Mouse (Mus musculus) left cerebral cortex, adult 18-20 months (tissue): Measurements from ENCODE around the gene Rapgefl1. TPM values are rescaled to one million over a fixed set of nuclear protein-coding genes. Genes with fewer than 3 reads are reported as not detected.

Experiments
- DNase-seq, 2 experiments: peaks; one replicate each; pipeline ENCODE4 v3.0.0; 2021 to 2022; ENCODE audit warnings: low spot score in 2 of 2, mixed read lengths in 1 of 2
- total RNA-seq, 2 experiments: library from RNA; stranded (reverse); gene quantifications; 2 replicates each; pipeline ENCODE4 v1.2.3; 2021

The Rapgefl1 gene
- total RNA-seq, 2 experiments from 2014 or later: 133 to 139 TPM

DNA sequence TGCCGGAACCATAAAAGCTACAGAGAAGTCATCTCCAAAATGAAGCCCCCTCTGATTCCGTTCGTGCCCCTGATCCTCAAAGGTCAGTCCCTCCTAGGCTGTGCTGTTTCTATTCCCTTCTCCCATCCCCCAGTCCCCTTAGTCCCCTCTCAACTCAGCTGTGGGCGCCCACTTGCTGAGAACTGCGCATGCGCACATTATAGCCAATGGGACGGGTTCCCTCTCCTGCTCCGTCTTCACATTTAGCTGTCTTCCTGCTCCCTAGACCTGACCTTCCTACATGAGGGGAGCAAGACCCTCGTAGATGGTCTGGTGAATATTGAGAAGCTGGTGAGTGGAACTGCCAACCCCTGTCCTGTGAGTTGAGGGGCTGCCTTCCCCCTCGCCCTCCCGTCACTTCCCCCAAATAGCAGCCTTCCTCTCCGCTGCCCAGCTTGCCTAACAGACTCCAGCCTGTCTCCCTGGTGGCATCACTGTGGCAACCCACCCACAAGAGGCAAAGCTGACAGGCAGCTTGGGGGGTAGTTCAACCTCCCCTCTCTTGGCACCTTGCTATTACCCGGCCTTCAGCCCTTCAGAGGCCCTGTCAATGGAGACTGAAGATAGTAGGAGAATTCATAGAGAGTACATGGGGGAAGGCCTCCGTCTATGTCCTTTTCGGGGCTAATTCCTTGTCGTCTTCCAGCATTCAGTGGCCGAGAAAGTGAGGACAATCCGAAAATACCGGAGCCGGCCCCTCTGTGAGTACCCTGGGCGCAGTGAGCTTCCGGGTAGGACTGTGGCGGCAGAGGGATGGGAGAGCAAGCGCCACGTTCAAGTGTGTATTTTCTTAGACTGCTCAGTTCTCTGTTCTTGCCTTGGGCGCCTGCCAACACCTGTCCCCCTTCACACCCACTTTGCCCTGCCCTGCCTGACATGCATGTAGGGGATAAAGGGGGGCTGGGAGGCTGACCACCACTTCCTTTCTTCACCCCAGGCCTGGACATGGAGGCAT lies 13.8 kb downstream of the Rapgefl1 start:
- DNase-seq: no peak

- DNase-seq: no peak
These were observed 17.5 kb downstream of the Rapgefl1 start for GRCm38 (mm10) chr11:98854116-98854515.

- no peak for DNase-seq
These were observed 18.1 kb downstream of the Rapgefl1 start for GRCm38 (mm10) chr11:98854659-98855058.

DNA sequence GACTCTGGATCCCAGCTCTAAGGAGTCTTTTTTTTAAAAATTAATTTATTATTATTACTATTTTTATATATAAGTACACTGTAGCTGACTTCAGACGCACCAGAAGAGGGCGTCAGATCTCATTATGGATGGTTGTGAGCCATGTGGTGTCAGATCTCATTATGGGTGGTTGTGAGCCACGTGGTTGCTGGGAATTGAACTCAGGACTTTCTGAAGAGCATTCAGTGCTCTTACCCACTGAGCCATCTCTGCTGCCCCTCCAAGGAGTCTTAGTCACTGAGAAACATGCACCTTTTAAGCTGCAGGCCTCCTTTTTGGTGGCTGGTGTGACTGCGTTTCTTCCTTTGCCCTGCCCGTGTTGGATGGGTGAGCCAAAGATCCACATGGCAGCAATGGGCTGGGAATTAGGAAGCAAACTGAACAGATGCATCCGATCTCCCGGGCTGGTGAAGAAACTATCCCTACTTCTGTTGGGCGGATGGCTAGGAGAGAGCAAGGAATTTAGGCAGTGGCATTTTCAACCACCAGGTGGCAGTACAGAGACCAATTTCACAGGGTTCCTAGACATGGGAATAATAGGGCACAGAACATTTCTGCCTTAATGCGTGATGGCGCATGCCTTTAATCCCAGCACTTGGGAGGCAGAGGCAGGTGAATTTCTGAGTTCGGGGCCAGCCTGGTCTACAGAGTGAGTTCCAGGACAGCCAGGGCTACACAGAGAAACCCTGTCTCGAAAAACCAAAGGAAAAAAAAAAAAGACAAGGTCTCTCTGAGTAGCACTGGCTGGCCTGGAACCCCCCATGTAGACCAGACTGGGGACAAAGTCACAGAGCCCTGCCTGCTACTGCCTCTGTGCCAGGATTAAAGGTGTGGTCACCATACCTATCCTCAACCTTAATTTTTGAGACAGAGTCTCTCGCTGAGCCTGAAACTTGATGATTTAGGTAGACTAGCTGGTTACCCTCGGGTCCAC lies 22.5 kb downstream of the Rapgefl1 start:
- peak; percentile 90 to 95 for DNase-seq

GRCm38 (mm10) chr11:98863028-98863750 lies 26.6 kb downstream of the Rapgefl1 start, which contains the start of gene Wipf2:
Gene Wipf2, plus strand, starts transcription at chr11:98863638.
- peak; percentile 96 to 97 for DNase-seq

DNA sequence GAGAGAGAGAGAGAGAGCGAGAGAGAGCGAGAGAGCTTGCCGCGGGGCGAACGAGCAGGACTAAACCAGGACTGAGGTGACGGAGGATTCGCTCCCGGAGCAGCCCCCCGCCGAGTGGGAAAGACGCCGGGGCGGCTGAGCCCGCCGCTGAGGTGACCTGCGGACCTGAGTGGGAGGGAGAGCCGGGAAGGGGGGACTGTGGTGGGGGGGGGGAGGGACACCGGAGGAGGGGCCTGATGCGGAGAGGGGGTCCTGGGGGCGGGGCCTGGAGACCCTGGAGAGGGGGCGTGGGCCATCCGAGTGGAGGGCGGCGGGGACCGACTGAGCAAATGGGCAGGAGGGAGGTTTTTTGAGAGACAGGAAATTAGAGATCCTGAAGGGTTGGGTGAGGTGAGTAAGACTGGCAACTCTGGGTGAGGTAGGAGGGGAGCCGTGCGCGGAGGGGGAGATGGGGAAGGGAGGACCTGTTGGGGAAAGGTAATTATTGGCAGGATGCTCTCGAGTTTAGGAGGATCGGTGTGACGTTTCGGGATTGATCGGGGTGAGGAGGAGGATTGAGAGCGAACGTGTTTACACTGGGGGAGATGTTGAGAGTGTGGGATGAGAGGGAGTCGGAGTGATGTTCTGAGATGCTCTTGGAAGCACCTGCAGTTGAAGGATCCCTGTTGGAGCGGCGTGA lies 27.3 kb downstream of the Rapgefl1 start:
- DNase-seq: peak in 1 of 2 experiments; percentile 49

- no peak for DNase-seq
These were observed 30.7 kb downstream of the Rapgefl1 start for GRCm38 (mm10) chr11:98867293-98867692.

DNA sequence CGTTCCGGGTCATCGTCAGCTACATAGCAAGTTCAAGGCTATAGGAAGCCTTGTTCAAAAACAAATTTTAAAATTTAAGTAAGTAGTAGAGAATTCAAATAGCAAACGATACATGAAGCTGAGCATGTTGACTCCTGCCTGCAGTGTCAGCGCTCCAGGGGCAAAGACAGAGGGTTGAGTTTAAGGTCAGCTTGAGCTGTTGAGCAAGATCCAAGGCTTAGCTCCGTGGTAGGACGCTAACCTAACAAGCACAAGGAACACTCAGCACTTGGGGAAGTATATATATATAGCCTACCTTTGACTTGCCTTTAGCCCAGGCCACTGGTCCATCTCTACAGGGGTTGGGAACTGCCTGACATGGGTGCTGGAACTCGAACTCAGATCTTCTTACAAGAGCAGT lies 33.3 kb downstream of the Rapgefl1 start:
- DNase-seq: no peak

- no peak for DNase-seq
These were observed 34.2 kb downstream of the Rapgefl1 start for GRCm38 (mm10) chr11:98870791-98871190.

DNA sequence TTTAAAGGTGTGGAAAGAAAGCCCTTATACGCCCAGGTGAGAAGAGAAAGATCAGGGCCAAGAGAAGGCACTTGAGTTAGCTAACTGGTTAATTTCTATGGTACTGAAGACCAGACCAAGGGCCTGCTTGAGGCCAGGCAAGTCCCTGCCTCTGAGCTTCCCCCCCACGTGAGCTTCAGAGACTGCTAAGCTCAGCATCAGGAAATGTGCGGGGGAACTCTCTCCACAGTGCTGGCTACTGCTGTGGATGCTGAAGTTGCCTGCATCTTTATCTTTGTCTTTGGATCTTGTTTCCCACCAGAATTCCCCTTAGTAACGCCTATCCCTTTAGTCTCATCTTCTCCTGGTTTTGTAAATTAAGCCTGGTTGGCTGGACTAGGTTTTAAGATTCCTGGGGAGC lies 34.8 kb downstream of the Rapgefl1 start:
- no peak for DNase-seq

DNA sequence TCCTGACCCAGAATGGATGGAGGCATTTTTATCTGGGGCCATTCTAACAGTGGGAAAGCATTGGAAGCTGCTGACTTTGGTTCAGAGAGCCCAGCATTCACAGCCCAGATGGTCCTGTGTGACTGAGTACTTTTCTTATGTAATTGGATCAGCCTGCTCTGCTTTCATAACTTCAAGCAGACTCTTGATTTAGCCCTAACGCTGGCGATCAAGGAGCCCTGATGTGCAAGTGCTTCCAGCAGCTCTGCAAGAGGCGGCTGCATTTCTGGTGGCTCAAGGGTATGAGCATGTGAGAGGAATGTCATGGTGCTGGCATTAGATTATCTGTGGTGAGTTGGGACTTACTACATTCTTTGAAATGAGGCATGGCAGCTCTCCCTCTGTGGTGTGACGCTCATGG lies 35.5 kb downstream of the Rapgefl1 start:
- peak; percentile 67 to 77 for DNase-seq

- no peak for DNase-seq
These were observed 37.3 kb downstream of the Rapgefl1 start for GRCm38 (mm10) chr11:98873900-98874299.

DNA sequence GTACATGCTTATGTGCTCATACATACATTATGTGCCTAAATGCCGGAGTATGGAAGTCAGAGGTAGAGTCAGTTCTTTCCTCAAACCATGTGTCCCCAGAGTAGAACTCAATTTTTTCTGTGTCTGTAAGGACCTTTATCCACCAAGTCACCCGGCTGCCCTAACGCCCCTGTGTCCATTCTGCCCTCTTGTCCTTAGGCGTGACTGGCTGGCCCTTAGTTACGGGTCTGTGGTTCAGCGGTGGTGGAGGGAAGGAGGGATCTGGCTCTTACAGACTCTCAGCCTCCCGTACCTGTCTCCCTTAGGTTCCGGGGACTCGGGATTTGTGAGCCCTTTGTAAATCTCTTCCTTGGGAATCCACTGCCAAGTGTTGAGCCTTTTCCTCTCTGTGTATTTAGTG lies 40.4 kb downstream of the Rapgefl1 start:
- no peak for DNase-seq

- no peak for DNase-seq
These were observed 51.1 kb downstream of the Rapgefl1 start for GRCm38 (mm10) chr11:98887703-98888102.

DNA sequence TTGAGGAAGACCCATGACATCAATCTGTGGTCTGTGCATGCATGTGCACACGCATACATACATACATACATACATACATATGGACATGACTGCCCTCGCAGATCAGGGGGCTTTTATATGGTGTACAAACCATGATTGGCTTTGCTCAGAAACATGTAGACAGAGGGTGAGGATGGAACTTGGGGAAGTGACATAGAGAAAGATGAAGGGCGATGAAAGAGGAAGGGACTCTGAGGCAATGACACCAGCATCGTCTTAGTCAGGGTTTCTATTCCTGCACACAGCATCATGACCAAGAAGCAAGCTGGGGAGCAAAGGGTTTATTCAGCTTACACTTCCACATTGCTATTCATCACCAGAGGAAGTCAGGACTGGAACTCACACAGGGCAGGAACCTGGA lies 52.5 kb downstream of the Rapgefl1 start:
- no peak for DNase-seq

DNA sequence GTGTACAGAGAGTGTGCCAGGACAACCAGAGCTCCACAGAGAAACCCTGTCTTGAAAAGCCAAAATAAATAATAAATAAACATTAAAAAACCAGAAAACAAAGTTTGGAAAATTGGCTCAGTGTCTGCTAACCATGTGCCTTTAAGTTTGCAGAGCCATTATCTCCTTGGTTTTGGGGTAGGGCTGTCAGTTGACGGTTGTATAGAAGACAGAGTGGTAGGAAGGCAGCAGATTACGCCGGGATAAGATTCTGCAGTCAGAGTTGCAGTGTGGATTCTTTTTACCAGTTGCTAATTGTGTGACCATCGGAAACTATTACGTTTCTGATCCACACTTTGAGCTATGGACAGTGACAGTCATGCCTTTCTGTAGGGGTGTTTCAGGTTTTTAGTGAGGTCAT lies 53.4 kb downstream of the Rapgefl1 start:
- DNase-seq: no peak

- DNase-seq: no peak
These were observed 55.8 kb downstream of the Rapgefl1 start for GRCm38 (mm10) chr11:98892426-98892825.

DNA sequence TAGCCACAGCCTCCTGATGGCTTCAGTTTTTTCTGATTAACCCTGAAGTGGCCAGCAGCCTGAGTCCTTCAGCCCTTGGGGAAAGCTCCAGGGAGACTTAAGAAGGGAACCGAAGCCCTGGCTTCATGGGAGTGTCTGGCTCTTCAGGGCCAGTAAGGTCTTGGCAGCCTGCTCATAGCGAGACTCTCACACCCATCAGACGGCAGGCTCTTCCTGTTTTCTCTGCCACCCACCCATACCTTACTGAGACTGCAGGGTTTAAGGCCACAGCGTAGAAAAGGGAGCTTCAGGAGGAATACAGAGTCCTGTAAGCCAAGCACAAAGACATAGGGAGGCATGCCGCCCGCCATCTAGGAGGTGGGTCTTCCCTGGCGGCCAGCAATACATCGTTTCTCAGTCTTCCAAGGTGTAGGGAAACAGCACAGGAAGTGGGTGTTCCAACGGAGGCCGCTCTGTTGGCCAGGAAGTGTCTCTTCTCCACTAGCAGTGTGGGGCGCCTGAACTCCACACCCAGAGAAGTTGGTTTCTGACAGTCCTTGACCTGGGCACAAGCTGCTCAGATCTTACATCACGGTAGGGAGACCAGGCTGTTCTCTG lies 64.0 kb downstream of the Rapgefl1 start:
- DNase-seq: no peak

- DNase-seq: no peak
These were observed 66.1 kb downstream of the Rapgefl1 start for GRCm38 (mm10) chr11:98902621-98903245.
